Comparison of ENCODE assay signal across 25 mouse cellular contexts in genomic region chr1:88266123-88266522, GRCm38 (mm10). TPM values are rescaled to one million over a fixed set of nuclear protein-coding genes. Genes with fewer than 3 reads are reported as not detected.
"Had no signal": no experiment of that assay in that cellular context is flagged by ENCODE, and none has a peak within 500 bp of the region (broad histone marks: within the 10 kb centered on the region; RNA-seq: fewer than 3 reads in every experiment).

No protein-coding gene starts in this region.

- H3K4me2 ChIP-seq: lung, embryonic 14.5 days; midbrain, embryonic 12.5 days; neural tube, embryonic 13.5 days; neural tube, embryonic 15.5 days had no signal

- H3K27ac ChIP-seq: liver, embryonic 14.5 days; midbrain, embryonic 10.5 days; midbrain, embryonic 12.5 days; neural tube, embryonic 13.5 days; neural tube, embryonic 15.5 days had no signal

- DNase-seq: lung, adult 18-20 months; lung, embryonic 14.5 days; lung, postnatal 10 days; midbrain, embryonic 14.5 days; retina, postnatal 1 day; right cerebral cortex, adult 18-20 months; right cerebral cortex, postnatal 25 days; right cerebral cortex, postnatal 4 days; thymus, postnatal 25 days; thymus, postnatal 4 days had no signal

- H3K4me1 ChIP-seq: midbrain, embryonic 10.5 days; midbrain, embryonic 12.5 days; neural tube, embryonic 15.5 days had no signal

- H3K9ac ChIP-seq: liver, embryonic 14.5 days; lung, embryonic 14.5 days; midbrain, embryonic 12.5 days; neural tube, embryonic 13.5 days; neural tube, embryonic 15.5 days had no signal

- ATAC-seq: midbrain, embryonic 16.5 days had no signal

- H3K4me3 ChIP-seq: midbrain, embryonic 10.5 days; midbrain, embryonic 12.5 days; myocyte; neural tube, embryonic 13.5 days; neural tube, embryonic 15.5 days had no signal

- H3K27me3 ChIP-seq: midbrain, embryonic 12.5 days; neural tube, embryonic 13.5 days; neural tube, embryonic 15.5 days had no signal

- H3K9me3 ChIP-seq: midbrain, embryonic 12.5 days; neural tube, embryonic 15.5 days had no signal

RNA-seq across cellular contexts. Expression of gene Trpm8, which starts 11.3 kb away (rescaled TPM):
- total RNA-seq: megakaryocyte, adult 5-6 weeks; megakaryocyte-erythroid progenitor cell, adult 5-6 weeks had no signal
- polyA plus RNA-seq: liver, embryonic 14.5 days; liver, embryonic 16.5 days; lung, embryonic 14.5 days; midbrain, embryonic 10.5 days; midbrain, embryonic 12.5 days; neural tube, embryonic 11.5 days; small intestine, adult 2 months; stomach, embryonic 14.5 days; stomach, embryonic 16.5 days had no signal

RNA-seq across cellular contexts. Expression of gene Ugt1a1, which starts 54.4 kb away (rescaled TPM):
- total RNA-seq: megakaryocyte-erythroid progenitor cell, adult 5-6 weeks had no signal
- polyA plus RNA-seq: lung, embryonic 14.5 days; lung, embryonic 16.5 days; midbrain, embryonic 10.5 days; midbrain, embryonic 12.5 days; midbrain, embryonic 14.5 days; midbrain, embryonic 16.5 days; myocyte; neural tube, embryonic 11.5 days; neural tube, embryonic 13.5 days; neural tube, embryonic 15.5 days had no signal
